ENCODE assay signal across 20 mouse cellular contexts in the genomic region with DNA sequence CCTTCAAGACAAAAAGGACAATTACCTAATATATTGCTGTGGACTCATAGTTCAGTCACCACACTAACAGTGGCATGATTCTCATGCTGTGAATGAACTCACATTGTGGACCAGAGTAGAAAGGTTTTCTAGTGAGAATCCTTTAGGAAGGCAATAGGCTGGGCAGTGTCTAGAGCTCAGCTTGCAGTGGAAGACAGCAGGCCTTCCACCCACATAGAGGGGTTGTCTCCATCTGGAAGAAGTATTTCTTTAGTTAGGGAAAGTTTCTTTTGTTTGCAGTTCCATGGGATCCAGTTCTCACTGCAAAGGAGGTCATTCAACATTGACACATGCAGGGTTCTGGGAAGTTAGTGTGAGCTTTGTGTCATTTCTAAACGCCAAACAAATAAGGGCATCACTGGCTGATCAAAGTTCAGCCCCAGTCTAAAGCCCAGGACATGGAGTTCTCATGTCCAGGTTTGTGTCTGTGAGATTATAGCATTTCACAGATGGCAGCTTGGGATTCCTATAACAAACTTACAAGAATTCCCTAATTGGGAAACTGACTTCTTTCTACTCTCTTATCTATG.
DNase-seq lines count a peak whose midpoint lies in the region; ATAC-seq and TF ChIP-seq lines count a peak whose summit lies in the region.
"Had no signal": no experiment of that assay in that cellular context is flagged by ENCODE, and none has a peak within 500 bp of the region (broad histone marks: within the 10 kb centered on the region; RNA-seq: fewer than 3 reads in every experiment).

No protein-coding gene starts in this region.

- TF ChIP-seq POLR2A in kidney, adult 2 months (IDR thresholded peaks at IDR 0.05; ENCODE audit: low read depth, low read length): no peak

- ATAC-seq in liver, embryonic 15.5 days (ENCODE audit: insufficient read depth): peak; percentile 68
- ATAC-seq in liver, embryonic 12.5 days: no peak
- ATAC-seq in liver, postnatal 0 days: peak; percentile 97
- ATAC-seq in megakaryocyte, adult 5-6 weeks (ENCODE audit: poor library complexity, severe bottlenecking): no peak
- ATAC-seq: forebrain, embryonic 13.5 days; forebrain, embryonic 15.5 days had no signal

- no peaks in the 10 kb centered on the region for H3K9me3 ChIP-seq in liver, embryonic 15.5 days (replicated peaks)
- H3K9me3 ChIP-seq in liver, embryonic 12.5 days (replicated peaks): no peaks in the 10 kb centered on the region
- H3K9me3 ChIP-seq in liver, postnatal 0 days (ENCODE audit: low read length): no peaks in the 10 kb centered on the region
- H3K9me3 ChIP-seq: embryonic facial prominence, embryonic 10.5 days; embryonic facial prominence, embryonic 12.5 days; forebrain, embryonic 13.5 days; forebrain, embryonic 15.5 days had no signal

- no peak for TF ChIP-seq CTCF in kidney, adult 2 months (conservative IDR thresholded peaks at IDR 0.05; ENCODE audit: insufficient read depth, insufficient read length, low read depth, low read length)
- TF ChIP-seq CTCF in liver, postnatal 0 days (IDR thresholded peaks at IDR 0.05; ENCODE audit: low read depth): no peak

- no peak overlapping the region for H3K27ac ChIP-seq in kidney, adult 2 months (ENCODE audit: insufficient read depth, low read depth, low read length)
- no peak overlapping the region for H3K27ac ChIP-seq in liver, embryonic 15.5 days (replicated peaks)
- no peak overlapping the region for H3K27ac ChIP-seq in liver, embryonic 12.5 days
- peak overlapping the region; percentile 91 for H3K27ac ChIP-seq in liver, postnatal 0 days (ENCODE audit: low read depth)
- H3K27ac ChIP-seq: embryonic facial prominence, embryonic 10.5 days; embryonic facial prominence, embryonic 12.5 days; forebrain, embryonic 13.5 days; forebrain, embryonic 15.5 days had no signal

- H3K4me1 ChIP-seq in kidney, adult 2 months (ENCODE audit: control insufficient read depth, insufficient read depth, low read length): no peaks in the 10 kb centered on the region
- H3K4me1 ChIP-seq in liver, embryonic 15.5 days (replicated peaks): no peaks in the 10 kb centered on the region
- H3K4me1 ChIP-seq in liver, embryonic 12.5 days: no peaks in the 10 kb centered on the region
- H3K4me1 ChIP-seq in liver, postnatal 0 days (ENCODE audit: insufficient read depth): peaks cover 5% of the 10 kb centered on the region; the same call in 1 of the 2 replicates
- H3K4me1 ChIP-seq: embryonic facial prominence, embryonic 10.5 days; embryonic facial prominence, embryonic 12.5 days; forebrain, embryonic 13.5 days; forebrain, embryonic 15.5 days had no signal

- H3K4me2 ChIP-seq in liver, embryonic 15.5 days: no peak overlapping the region
- H3K4me2 ChIP-seq in liver, embryonic 12.5 days: no peak overlapping the region
- no peak overlapping the region for H3K4me2 ChIP-seq in liver, postnatal 0 days (ENCODE audit: low read depth, low read length)
- H3K4me2 ChIP-seq: embryonic facial prominence, embryonic 12.5 days; forebrain, embryonic 13.5 days; forebrain, embryonic 15.5 days had no signal

- TF ChIP-seq EP300 in liver, postnatal 0 days (IDR thresholded peaks at IDR 0.05; ENCODE audit: low read depth): peak; percentile 80

- H3K36me3 ChIP-seq in kidney, adult 2 months (ENCODE audit: control insufficient read depth, insufficient read depth, low read length): no peaks in the 10 kb centered on the region
- no peaks in the 10 kb centered on the region for H3K36me3 ChIP-seq in liver, embryonic 15.5 days (replicated peaks)
- no peaks in the 10 kb centered on the region for H3K36me3 ChIP-seq in liver, embryonic 12.5 days
- H3K36me3 ChIP-seq in liver, postnatal 0 days (replicated peaks; ENCODE audit: insufficient read depth, low read length): no peaks in the 10 kb centered on the region
- H3K36me3 ChIP-seq: embryonic facial prominence, embryonic 10.5 days; embryonic facial prominence, embryonic 12.5 days; forebrain, embryonic 15.5 days had no signal

- 51% methylated on average over 1 of the region's 1 CpGs for WGBS in kidney, adult 2 months
- WGBS in liver, embryonic 15.5 days (ENCODE audit: insufficient replicate concordance): 23% methylated on average over 1 of the region's 1 CpGs
- 39% methylated on average over 1 of the region's 1 CpGs for WGBS in liver, embryonic 12.5 days (ENCODE audit: insufficient replicate concordance)
- WGBS in liver, postnatal 0 days (ENCODE audit: insufficient replicate concordance): 32% methylated on average over 1 of the region's 1 CpGs

- no peak overlapping the region for H3K9ac ChIP-seq in liver, embryonic 15.5 days
- H3K9ac ChIP-seq in liver, embryonic 12.5 days: no peak overlapping the region
- H3K9ac ChIP-seq in liver, postnatal 0 days (replicated peaks): no peak overlapping the region
- H3K9ac ChIP-seq: embryonic facial prominence, embryonic 12.5 days; forebrain, embryonic 13.5 days; forebrain, embryonic 15.5 days had no signal

- H3K4me3 ChIP-seq in kidney, adult 2 months (ENCODE audit: insufficient read depth, low read depth, low read length): no peak overlapping the region
- no peak overlapping the region for H3K4me3 ChIP-seq in liver, embryonic 15.5 days (replicated peaks)
- H3K4me3 ChIP-seq in liver, embryonic 12.5 days: no peak overlapping the region
- no peak overlapping the region for H3K4me3 ChIP-seq in liver, postnatal 0 days (ENCODE audit: low read depth, low read length)
- H3K4me3 ChIP-seq: embryonic facial prominence, embryonic 10.5 days; embryonic facial prominence, embryonic 12.5 days; forebrain, embryonic 13.5 days; forebrain, embryonic 15.5 days had no signal

- no peaks in the 10 kb centered on the region for H3K27me3 ChIP-seq in kidney, adult 2 months (replicated peaks; ENCODE audit: control insufficient read depth, insufficient read depth, low read length)
- no peaks in the 10 kb centered on the region for H3K27me3 ChIP-seq in liver, embryonic 15.5 days
- H3K27me3 ChIP-seq in liver, embryonic 12.5 days (replicated peaks): no peaks in the 10 kb centered on the region
- H3K27me3 ChIP-seq in liver, postnatal 0 days (ENCODE audit: insufficient read depth, low read length): no peaks in the 10 kb centered on the region
- H3K27me3 ChIP-seq: embryonic facial prominence, embryonic 12.5 days; forebrain, embryonic 13.5 days; forebrain, embryonic 15.5 days had no signal

- DNase-seq in kidney, adult 2 months: peak; percentile 40
- DNase-seq in kidney, adult 9 months: no peak
- peak; percentile 52 for DNase-seq in brain, adult 2 months (ENCODE audit: low read depth, low spot score)
- DNase-seq in liver, postnatal 0 days: peak; percentile 30
- no peak for DNase-seq in urinary bladder, adult 2 months (ENCODE audit: low spot score)
- DNase-seq: adrenal gland, adult 2 months; adrenal gland, postnatal 10 days; adrenal gland, postnatal 25 days; cerebellum, adult 11-12 months; cerebellum, adult 2 months; cerebellum, adult 9-10 months; cerebellum, postnatal 10 days; cerebellum, postnatal 25 days had no signal

Comparison
In these comparisons a context has a peak if more than half of its experiments do, and no peak if none do; other contexts are left out.
1. DNase-seq: peak in kidney, adult 2 months (single experiment), brain, adult 2 months (single experiment) and liver, postnatal 0 days (single experiment); none in kidney, adult 9 months (single experiment) and urinary bladder, adult 2 months (single experiment).
2. ATAC-seq: peak in liver, embryonic 15.5 days (single experiment) and liver, postnatal 0 days (single experiment); none in liver, embryonic 12.5 days (single experiment) and megakaryocyte, adult 5-6 weeks (single experiment).